Mouse (Mus musculus) lung, postnatal 0 days (tissue): ENCODE results near the gene Ssr1. TPM values are rescaled to one million over a fixed set of nuclear protein-coding genes. Genes with fewer than 3 reads are reported as not detected.

Experiments used
- ATAC-seq: fragments of 200-750 bp; cut with Nextera tagmentation; 2 replicates; pipeline ENCODE4 v1.8.0; 2017; ENCODE audit warnings: moderate library complexity
- DNase-seq: peaks from one replicate; pipeline ENCODE4 v3.0.0-alpha.2; 2016; ENCODE audit warnings: low spot score
- H3K27ac ChIP-seq: fragments of 300-500 bp; sonication (generic); 2 replicates; pipeline ENCODE4 v1.5.1; 2014; ENCODE audit warnings: antibody characterized with exemption, mild to moderate bottlenecking, low read length, mixed read lengths
- H3K27me3 ChIP-seq: fragments of 300-500 bp; sonication (generic); replicated peaks from 2 replicates; pipeline ENCODE4 v1.6.1; 2014; ENCODE audit warnings: low read length, mixed read lengths; ENCODE audit not compliant: insufficient read depth
- H3K36me3 ChIP-seq: fragments of 300-500 bp; sonication (generic); 2 replicates; pipeline ENCODE4 v1.6.1; 2014; ENCODE audit warnings: low read length, mixed read lengths; ENCODE audit not compliant: insufficient read depth
- H3K4me1 ChIP-seq: fragments of 300-500 bp; sonication (generic); 2 replicates; pipeline ENCODE4 v1.6.1; 2014; ENCODE audit warnings: antibody characterized with exemption, low read depth, low read length, mixed read lengths; ENCODE audit not compliant: insufficient read depth
- H3K4me2 ChIP-seq: fragments of 300-500 bp; sonication (generic); replicated peaks from 2 replicates; pipeline ENCODE4 v1.6.1; 2014; ENCODE audit warnings: low read depth, mild to moderate bottlenecking, low read length, moderate library complexity, mixed read lengths
- H3K4me3 ChIP-seq: fragments of 300-500 bp; sonication (generic); 2 replicates; pipeline ENCODE4 v1.5.1; 2014; ENCODE audit warnings: low read depth, low read length
- H3K9ac ChIP-seq: fragments of 300-500 bp; sonication (generic); replicated peaks from 2 replicates; pipeline ENCODE4 v1.6.1; 2014; ENCODE audit warnings: low read depth, mild to moderate bottlenecking
- H3K9me3 ChIP-seq: fragments of 300-500 bp; sonication (generic); 2 replicates; pipeline ENCODE4 v1.6.1; 2016; ENCODE audit warnings: low read length, mixed read lengths
- CTCF ChIP-seq: IDR thresholded peaks from 2 replicates; pipeline ENCODE4 v1.5.1; 2016; ENCODE audit warnings: antibody characterized with exemption, mild to moderate bottlenecking
- EP300 ChIP-seq: IDR thresholded peaks from 2 replicates; pipeline ENCODE4 v1.6.1; 2016; ENCODE audit warnings: antibody characterized with exemption, mild to moderate bottlenecking, control low read depth
- WGBS: fragments of 180-500 bp; shearing (Covaris S2); extraction: QIAGEN DNeasy Blood & Tissue Kit; methylation state at CpG from one replicate; pipeline ENCODE4 v1.1.7; 2014; 5-methylcytosine and 5-hydroxymethylcytosine counted together
- polyA plus RNA-seq: library from polyadenylated mRNA; unstranded; fragments of >200 nt; fragmentation: Nextera tagmentation; extraction: Ambion mirVana; gene quantifications from 2 replicates; pipeline ENCODE4 v1.2.1, GENCODE M21; 2015

Ssr1 gene
- polyA plus RNA-seq, 1 experiment from 2014 or later = 95.5 TPM

GRCm38 (mm10) chr13:37962541-37962940 lies 31.5 kb downstream of the Ssr1 start:
- Histone ChIP-seq H3K36me3 (no peaks in the 10 kb centered on the region), H3K9me3 (no peaks in the 10 kb centered on the region), H3K4me3 (no peak overlapping the region), H3K9ac (no peak overlapping the region), H3K27me3 (no peaks in the 10 kb centered on the region), H3K4me1 (peaks cover 2% of the 10 kb centered on the region; the same call in 1 of the 2 replicates), H3K4me2 (no peak overlapping the region), H3K27ac (no peak overlapping the region)
- no peak for DNase-seq
- no peak for ATAC-seq
- WGBS = 77% methylated on average over 9 of the region's 9 CpGs
- no peak for TF ChIP-seq EP300
- TF ChIP-seq CTCF = no peak

- Histone ChIP-seq H3K9ac (no peak overlapping the region), H3K4me1 (no peaks in the 10 kb centered on the region), H3K4me3 (no peak overlapping the region), H3K9me3 (no peaks in the 10 kb centered on the region), H3K27me3 (no peaks in the 10 kb centered on the region), H3K4me2 (no peak overlapping the region), H3K27ac (no peak overlapping the region), H3K36me3 (no peaks in the 10 kb centered on the region)
- ATAC-seq (no peak), DNase-seq (no peak)
- 77% methylated on average over 7 of the region's 7 CpGs for WGBS
- TF ChIP-seq CTCF (no peak), EP300 (no peak)
These were observed 34.1 kb downstream of the Ssr1 start for GRCm38 (mm10) chr13:37959936-37960335.

- Histone ChIP-seq H3K4me1 (no peaks in the 10 kb centered on the region), H3K27me3 (no peaks in the 10 kb centered on the region), H3K4me3 (no peak overlapping the region), H3K9ac (no peak overlapping the region), H3K36me3 (no peaks in the 10 kb centered on the region), H3K9me3 (no peaks in the 10 kb centered on the region), H3K27ac (no peak overlapping the region), H3K4me2 (no peak overlapping the region)
- TF ChIP-seq EP300 (no peak), CTCF (no peak)
- no peak for DNase-seq
- ATAC-seq = no peak
- 83% methylated on average over 15 of the region's 15 CpGs for WGBS
These were observed 34.6 kb downstream of the Ssr1 start for GRCm38 (mm10) chr13:37959239-37959907.

- TF ChIP-seq EP300 = no peak
- no peak for TF ChIP-seq CTCF
- H3K27ac ChIP-seq = no peak overlapping the region
- H3K9ac ChIP-seq = no peak overlapping the region
- WGBS = 83% methylated on average over 18 of the region's 18 CpGs
- no peak overlapping the region for H3K4me2 ChIP-seq
- no peaks in the 10 kb centered on the region for H3K9me3 ChIP-seq
- DNase-seq = no peak
- no peaks in the 10 kb centered on the region for H3K27me3 ChIP-seq
- no peak overlapping the region for H3K4me3 ChIP-seq
- no peaks in the 10 kb centered on the region for H3K4me1 ChIP-seq
- no peaks in the 10 kb centered on the region for H3K36me3 ChIP-seq
- no peak for ATAC-seq
These were observed 35.3 kb downstream of the Ssr1 start for GRCm38 (mm10) chr13:37958498-37959238.

GRCm38 (mm10) chr13:37954318-37954717 lies 39.7 kb downstream of the Ssr1 start:
- ATAC-seq (no peak), DNase-seq (no peak)
- H3K4me3 ChIP-seq = no peak overlapping the region
- no peaks in the 10 kb centered on the region for H3K4me1 ChIP-seq
- H3K27me3 ChIP-seq = no peaks in the 10 kb centered on the region
- 78% methylated on average over 1 of the region's 1 CpGs for WGBS
- TF ChIP-seq EP300 (no peak), CTCF (no peak)
- H3K27ac ChIP-seq = no peak overlapping the region
- peaks cover 19% of the 10 kb centered on the region for H3K36me3 ChIP-seq
- H3K9ac ChIP-seq = no peak overlapping the region
- H3K9me3 ChIP-seq = no peaks in the 10 kb centered on the region
- no peak overlapping the region for H3K4me2 ChIP-seq

GRCm38 (mm10) chr13:37952981-37953380 lies 41.0 kb downstream of the Ssr1 start:
- Histone ChIP-seq H3K4me3 (no peak overlapping the region), H3K9ac (no peak overlapping the region), H3K4me1 (no peaks in the 10 kb centered on the region), H3K9me3 (no peaks in the 10 kb centered on the region), H3K4me2 (no peak overlapping the region), H3K27ac (no peak overlapping the region), H3K36me3 (peaks cover 28% of the 10 kb centered on the region), H3K27me3 (no peaks in the 10 kb centered on the region)
- WGBS = 84% methylated on average over 6 of the region's 6 CpGs
- no peak for TF ChIP-seq CTCF
- TF ChIP-seq EP300 = no peak
- ATAC-seq = no peak
- no peak for DNase-seq
